Mouse (Mus musculus): ENCODE data around the gene Morn3. TPM values are rescaled to one million over a fixed set of nuclear protein-coding genes. Genes with fewer than 3 reads are reported as not detected.

Gene Morn3
- polyA plus RNA-seq, 1 experiment: not detected

- no peaks in the 10 kb centered on the region; the same call in 1 of the 2 replicates for H3K27me3 ChIP-seq (ENCODE audit: control insufficient read depth)
- H3K36me3 ChIP-seq (ENCODE audit: control insufficient read depth): peaks cover 10% of the 10 kb centered on the region
- H3K9me3 ChIP-seq (ENCODE audit: control insufficient read depth, low read length): no peaks in the 10 kb centered on the region
- H3K4me3 ChIP-seq (replicated peaks): no peak overlapping the region
- no peak for TF ChIP-seq GATA1 (IDR thresholded peaks at IDR 0.05; ENCODE audit: low read length)
- no peak for TF ChIP-seq TAL1 (IDR thresholded peaks at IDR 0.05; ENCODE audit: low read length)
- H3K4me1 ChIP-seq (ENCODE audit: control insufficient read depth): peaks cover 41% of the 10 kb centered on the region
These were observed 13.1 kb downstream of the Morn3 start for GRCm38 (mm10) chr5:123033646-123034160.

GRCm38 (mm10) chr5:123031312-123031711 lies 15.5 kb downstream of the Morn3 start:
- H3K4me3 ChIP-seq (replicated peaks): no peak overlapping the region
- H3K27me3 ChIP-seq (ENCODE audit: control insufficient read depth): no peaks in the 10 kb centered on the region
- TF ChIP-seq GATA1 (IDR thresholded peaks at IDR 0.05; ENCODE audit: low read length) (no peak), TAL1 (IDR thresholded peaks at IDR 0.05; ENCODE audit: low read length) (no peak)
- no peaks in the 10 kb centered on the region for H3K9me3 ChIP-seq (ENCODE audit: control insufficient read depth, low read length)
- peaks cover 10% of the 10 kb centered on the region for H3K36me3 ChIP-seq (ENCODE audit: control insufficient read depth)
- peaks cover 29% of the 10 kb centered on the region for H3K4me1 ChIP-seq (ENCODE audit: control insufficient read depth)

GRCm38 (mm10) chr5:123029729-123030128 lies 17.1 kb downstream of the Morn3 start:
- no peak for TF ChIP-seq GATA1 (IDR thresholded peaks at IDR 0.05; ENCODE audit: low read length)
- TF ChIP-seq TAL1 (IDR thresholded peaks at IDR 0.05; ENCODE audit: low read length): no peak
- no peaks in the 10 kb centered on the region for H3K9me3 ChIP-seq (ENCODE audit: control insufficient read depth, low read length)
- H3K4me3 ChIP-seq (replicated peaks): no peak overlapping the region
- peaks cover 17% of the 10 kb centered on the region for H3K4me1 ChIP-seq (ENCODE audit: control insufficient read depth)
- peaks cover 10% of the 10 kb centered on the region for H3K36me3 ChIP-seq (ENCODE audit: control insufficient read depth)
- H3K27me3 ChIP-seq (ENCODE audit: control insufficient read depth): no peaks in the 10 kb centered on the region

GRCm38 (mm10) chr5:123027436-123027835 lies 19.4 kb downstream of the Morn3 start:
- no peak for TF ChIP-seq TAL1 (IDR thresholded peaks at IDR 0.05; ENCODE audit: low read length)
- no peak for TF ChIP-seq GATA1 (IDR thresholded peaks at IDR 0.05; ENCODE audit: low read length)
- peaks cover 8% of the 10 kb centered on the region for H3K4me1 ChIP-seq (ENCODE audit: control insufficient read depth)
- H3K9me3 ChIP-seq (ENCODE audit: control insufficient read depth, low read length): no peaks in the 10 kb centered on the region
- peaks cover 10% of the 10 kb centered on the region for H3K36me3 ChIP-seq (ENCODE audit: control insufficient read depth)
- H3K27me3 ChIP-seq (ENCODE audit: control insufficient read depth): no peaks in the 10 kb centered on the region
- no peak overlapping the region for H3K4me3 ChIP-seq (replicated peaks)

GRCm38 (mm10) chr5:123026414-123026813 lies 20.4 kb downstream of the Morn3 start:
- H3K36me3 ChIP-seq (ENCODE audit: control insufficient read depth): peaks cover 10% of the 10 kb centered on the region
- no peak overlapping the region for H3K4me3 ChIP-seq (replicated peaks)
- TF ChIP-seq TAL1 (IDR thresholded peaks at IDR 0.05; ENCODE audit: low read length) (no peak), GATA1 (IDR thresholded peaks at IDR 0.05; ENCODE audit: low read length) (no peak)
- H3K27me3 ChIP-seq (ENCODE audit: control insufficient read depth): no peaks in the 10 kb centered on the region
- H3K4me1 ChIP-seq (ENCODE audit: control insufficient read depth): peaks cover 8% of the 10 kb centered on the region
- no peaks in the 10 kb centered on the region for H3K9me3 ChIP-seq (ENCODE audit: control insufficient read depth, low read length)

- Histone ChIP-seq H3K27me3 (ENCODE audit: control insufficient read depth) (no peaks in the 10 kb centered on the region), H3K36me3 (ENCODE audit: control insufficient read depth) (peaks cover 10% of the 10 kb centered on the region), H3K9me3 (ENCODE audit: control insufficient read depth, low read length) (no peaks in the 10 kb centered on the region), H3K4me1 (ENCODE audit: control insufficient read depth) (peaks cover 8% of the 10 kb centered on the region), H3K4me3 (replicated peaks) (no peak overlapping the region)
- TF ChIP-seq TAL1 (IDR thresholded peaks at IDR 0.05; ENCODE audit: low read length) (no peak), GATA1 (IDR thresholded peaks at IDR 0.05; ENCODE audit: low read length) (no peak)
These were observed 21.7 kb downstream of the Morn3 start for GRCm38 (mm10) chr5:123024965-123025573.

GRCm38 (mm10) chr5:123024312-123024711 lies 22.5 kb downstream of the Morn3 start:
- no peaks in the 10 kb centered on the region for H3K27me3 ChIP-seq (ENCODE audit: control insufficient read depth)
- H3K36me3 ChIP-seq (ENCODE audit: control insufficient read depth): peaks cover 5% of the 10 kb centered on the region
- no peaks in the 10 kb centered on the region for H3K9me3 ChIP-seq (ENCODE audit: control insufficient read depth, low read length)
- TF ChIP-seq GATA1 (IDR thresholded peaks at IDR 0.05; ENCODE audit: low read length) (no peak), TAL1 (IDR thresholded peaks at IDR 0.05; ENCODE audit: low read length) (no peak)
- no peak overlapping the region for H3K4me3 ChIP-seq (replicated peaks)
- peaks cover 14% of the 10 kb centered on the region for H3K4me1 ChIP-seq (ENCODE audit: control insufficient read depth)

GRCm38 (mm10) chr5:123023049-123023448 lies 23.8 kb downstream of the Morn3 start:
- TF ChIP-seq GATA1 (IDR thresholded peaks at IDR 0.05; ENCODE audit: low read length): no peak
- no peak for TF ChIP-seq TAL1 (IDR thresholded peaks at IDR 0.05; ENCODE audit: low read length)
- Histone ChIP-seq H3K36me3 (ENCODE audit: control insufficient read depth) (no peaks in the 10 kb centered on the region), H3K4me1 (ENCODE audit: control insufficient read depth) (peaks cover 18% of the 10 kb centered on the region), H3K4me3 (replicated peaks) (no peak overlapping the region), H3K9me3 (ENCODE audit: control insufficient read depth, low read length) (no peaks in the 10 kb centered on the region), H3K27me3 (ENCODE audit: control insufficient read depth) (no peaks in the 10 kb centered on the region)

GRCm38 (mm10) chr5:123021438-123021837 lies 25.4 kb downstream of the Morn3 start:
- Histone ChIP-seq H3K27me3 (ENCODE audit: control insufficient read depth) (no peaks in the 10 kb centered on the region), H3K36me3 (ENCODE audit: control insufficient read depth) (no peaks in the 10 kb centered on the region), H3K4me1 (ENCODE audit: control insufficient read depth) (peaks cover 24% of the 10 kb centered on the region), H3K4me3 (replicated peaks) (no peak overlapping the region), H3K9me3 (ENCODE audit: control insufficient read depth, low read length) (no peaks in the 10 kb centered on the region)
- TF ChIP-seq GATA1 (IDR thresholded peaks at IDR 0.05; ENCODE audit: low read length): no peak

All from erythroblast, embryonic 14.5 days (primary cell).